ENCODE assay signal across 8 mouse cellular contexts in the genomic region with DNA sequence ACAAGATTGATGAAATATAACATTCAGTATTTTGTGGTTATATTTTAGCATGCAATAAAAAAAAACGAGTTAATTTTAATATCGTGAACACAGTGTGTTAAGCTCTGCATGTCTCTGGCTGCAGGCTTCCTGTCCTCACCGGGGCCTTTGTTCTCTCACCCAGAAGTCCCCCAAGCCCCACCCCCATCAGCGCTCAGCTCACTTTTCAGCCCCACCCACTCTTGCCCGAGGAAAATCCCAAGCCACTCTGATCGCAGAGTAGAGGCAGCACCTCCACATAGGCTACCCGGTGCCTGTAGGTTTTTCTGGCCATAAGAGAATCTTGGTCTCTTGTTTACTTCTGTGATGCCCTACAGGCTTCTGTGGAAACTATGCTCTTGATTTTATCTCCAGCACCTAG. TPM values are rescaled to one million over a fixed set of nuclear protein-coding genes. Genes with fewer than 3 reads are reported as not detected.
DNase-seq lines count a peak whose midpoint lies in the region; ATAC-seq and TF ChIP-seq lines count a peak whose summit lies in the region.

No protein-coding gene starts in this region.

- peak overlapping the region; percentile 72 for H3K4me2 ChIP-seq in heart, embryonic 15.5 days
- H3K4me2 ChIP-seq in kidney, postnatal 0 days (ENCODE audit: low read length), result peak overlapping the region; percentile 56
- peak overlapping the region; percentile 73 for H3K4me2 ChIP-seq in lung, embryonic 16.5 days (ENCODE audit: low read depth, low read length)

- no peak for TF ChIP-seq POLR2A in spleen, adult 2 months (IDR thresholded peaks at IDR 0.05; ENCODE audit: low read depth, low read length)

- H3K9me3 ChIP-seq in heart, embryonic 15.5 days (replicated peaks), result no peaks in the 10 kb centered on the region
- no peaks in the 10 kb centered on the region for H3K9me3 ChIP-seq in kidney, postnatal 0 days (replicated peaks; ENCODE audit: low read length)
- no peaks in the 10 kb centered on the region for H3K9me3 ChIP-seq in lung, embryonic 16.5 days (ENCODE audit: control insufficient read depth, low read length)

- no peak for TF ChIP-seq CTCF in spleen, adult 2 months (IDR thresholded peaks at IDR 0.05; ENCODE audit: extremely low read depth, insufficient read depth, insufficient read length, insufficient replicate concordance)
- no peak for TF ChIP-seq CTCF in kidney, postnatal 0 days (IDR thresholded peaks at IDR 0.05; ENCODE audit: low read depth)

- ATAC-seq in heart, embryonic 15.5 days (replicated peaks; ENCODE audit: insufficient number of reproducible peaks, insufficient read depth, low FRiP score, low read depth), result peak; percentile 86
- peak; percentile 77 for ATAC-seq in kidney, postnatal 0 days (replicated peaks; ENCODE audit: low FRiP score, low read depth)
- peak; percentile 95 for ATAC-seq in lung, embryonic 16.5 days (ENCODE audit: low read depth)
- ATAC-seq in neutrophil, adult 5-6 weeks (ENCODE audit: extremely low read depth, insufficient number of reproducible peaks, low FRiP score, poor library complexity, severe bottlenecking), result 0 out of 2 replicates have a peak, but pooled peaks have one; percentile 24

- no peaks in the 10 kb centered on the region; the same call in 1 of the 2 replicates for H3K4me1 ChIP-seq in spleen, adult 2 months (ENCODE audit: control insufficient read depth, insufficient read depth, insufficient read length)
- peaks cover 5% of the 10 kb centered on the region for H3K4me1 ChIP-seq in heart, embryonic 15.5 days (replicated peaks)
- no peaks in the 10 kb centered on the region for H3K4me1 ChIP-seq in kidney, postnatal 0 days (replicated peaks; ENCODE audit: insufficient read depth, low read length)
- peaks cover 8% of the 10 kb centered on the region for H3K4me1 ChIP-seq in lung, embryonic 16.5 days (replicated peaks; ENCODE audit: control insufficient read depth, insufficient read depth, low read length)

- no peaks in the 10 kb centered on the region for H3K36me3 ChIP-seq in spleen, adult 2 months (ENCODE audit: control insufficient read depth, insufficient read depth, low read length)
- no peaks in the 10 kb centered on the region for H3K36me3 ChIP-seq in heart, embryonic 15.5 days
- H3K36me3 ChIP-seq in kidney, postnatal 0 days (ENCODE audit: insufficient read depth, low read length), result no peaks in the 10 kb centered on the region
- H3K36me3 ChIP-seq in lung, embryonic 16.5 days (ENCODE audit: control insufficient read depth, insufficient read depth, low read length), result no peaks in the 10 kb centered on the region

- 0% methylated on average over 7 of the region's 7 CpGs for WGBS in spleen, adult 2 months
- under 1% methylated on average over 7 of the region's 7 CpGs for WGBS in heart, embryonic 15.5 days
- WGBS in kidney, postnatal 0 days, result under 1% methylated on average over 7 of the region's 7 CpGs
- 0% methylated on average over 7 of the region's 7 CpGs for WGBS in lung, embryonic 16.5 days

- H3K9ac ChIP-seq in heart, embryonic 15.5 days, result peak overlapping the region; percentile 40; the same call in 1 of the 2 replicates
- no peak overlapping the region for H3K9ac ChIP-seq in kidney, postnatal 0 days (ENCODE audit: low read depth, low read length)
- H3K9ac ChIP-seq in lung, embryonic 16.5 days (ENCODE audit: low read length), result peak overlapping the region; percentile 55

- H3K4me3 ChIP-seq in spleen, adult 2 months (ENCODE audit: extremely low read depth, insufficient read depth, insufficient read length), result peak overlapping the region; percentile 37
- peak overlapping the region; percentile 47 for H3K4me3 ChIP-seq in heart, embryonic 15.5 days
- H3K4me3 ChIP-seq in kidney, postnatal 0 days (replicated peaks; ENCODE audit: low read depth, low read length), result peak overlapping the region; percentile 19
- peak overlapping the region; percentile 48 for H3K4me3 ChIP-seq in lung, embryonic 16.5 days (ENCODE audit: low read length)

- H3K27me3 ChIP-seq in spleen, adult 2 months (ENCODE audit: control insufficient read depth, insufficient read depth, low read length), result no peaks in the 10 kb centered on the region
- H3K27me3 ChIP-seq in heart, embryonic 15.5 days, result no peaks in the 10 kb centered on the region
- H3K27me3 ChIP-seq in kidney, postnatal 0 days (ENCODE audit: insufficient read depth, low read length), result no peaks in the 10 kb centered on the region
- no peaks in the 10 kb centered on the region for H3K27me3 ChIP-seq in lung, embryonic 16.5 days (ENCODE audit: control insufficient read depth, insufficient read depth, low read depth, low read length)

- no peak overlapping the region for H3K27ac ChIP-seq in spleen, adult 2 months (ENCODE audit: insufficient read depth, low read length)
- H3K27ac ChIP-seq in heart, embryonic 15.5 days, result peak overlapping the region; percentile 75
- no peak overlapping the region for H3K27ac ChIP-seq in kidney, postnatal 0 days
- H3K27ac ChIP-seq in lung, embryonic 16.5 days (ENCODE audit: low read length), result peak overlapping the region; percentile 56

- peak in 1 of 2 experiments; percentile 4 for DNase-seq in spleen, adult 2 months (ENCODE audit: low read depth in 1 of 2, low spot score in 2 of 2)
- DNase-seq in spleen, postnatal 36 days (ENCODE audit: low spot score in 2 of 2), result no peak
- DNase-seq in embryo, embryonic 11.5 days (ENCODE audit: low read depth, low spot score), result peak; percentile 56
- peak; percentile 82 for DNase-seq in kidney, postnatal 0 days (ENCODE audit: low spot score)
- DNase-seq in urinary bladder, postnatal 36 days (ENCODE audit: low spot score in 2 of 2), result no peak

RNA-seq across cellular contexts. Expression of a gene that starts 50.4 kb away (rescaled TPM):
- polyA plus RNA-seq in spleen, adult 2 months (2012; rRNA removed), result 0.05 and 0.07 TPM in 2 replicates
- 0.09 and 0.23 TPM in 2 replicates for polyA plus RNA-seq in heart, embryonic 15.5 days (2015; fragmentation: Nextera tagmentation; extraction: Ambion mirVana)
- 0.82 and 0.95 TPM in 2 replicates for polyA plus RNA-seq in kidney, postnatal 0 days (2015; fragmentation: Nextera tagmentation; extraction: Ambion mirVana)
- polyA plus RNA-seq in lung, embryonic 16.5 days (2015; fragmentation: Nextera tagmentation; extraction: Ambion mirVana), result 0.25 TPM in 1 of 2 replicates, not detected in the other
- 0.49 TPM in 1 of 2 replicates, not detected in the other for total RNA-seq in neutrophil, adult 5-6 weeks (2017)

Comparison
In these comparisons a context has a peak if more than half of its experiments do, and no peak if none do; other contexts are left out.
1. DNase-seq: peak in embryo, embryonic 11.5 days (single experiment) and kidney, postnatal 0 days (single experiment); none in spleen, postnatal 36 days (0 of 2) and urinary bladder, postnatal 36 days (0 of 2).
2. H3K27ac ChIP-seq: peak in heart, embryonic 15.5 days (single experiment) and lung, embryonic 16.5 days (single experiment); none in spleen, adult 2 months (single experiment) and kidney, postnatal 0 days (single experiment).
3. ATAC-seq: peak in every context shown above with its lines; median percentile 95 in lung, embryonic 16.5 days; 86 in heart, embryonic 15.5 days; 77 in kidney, postnatal 0 days; 24 in neutrophil, adult 5-6 weeks.
4. Peak in every context shown above with its lines, with median percentiles within 50 percentile points of each other: H3K4me3 ChIP-seq and H3K4me2 ChIP-seq.